Mouse (Mus musculus): Measurements from ENCODE around the gene Lsm10. TPM values are rescaled to one million over a fixed set of nuclear protein-coding genes. Genes with fewer than 3 reads are reported as not detected.

Lsm10 gene
- total RNA-seq (2021): 10 to 100 TPM in 1 of 2 experiments, 1 to 10 TPM in 1; 7.4 to 10.8 TPM
- long read RNA-seq, experiment 1, transcript Lsm10-201 (2 exons, 943 nt): major isoform, 6 of 7 reads
- long read RNA-seq, experiment 1, partial matches to known transcripts: 0 of 7 reads
- long read RNA-seq, experiment 1, other reads (novel, unspliced or antisense): 1 of 7 reads
- long read RNA-seq, experiment 2, transcript Lsm10-201 (2 exons, 943 nt): major isoform, 5 of 10 reads
- long read RNA-seq, experiment 2, partial matches to known transcripts: 0 of 10 reads
- long read RNA-seq, experiment 2, other reads (novel, unspliced or antisense): 2 of 10 reads

DNA sequence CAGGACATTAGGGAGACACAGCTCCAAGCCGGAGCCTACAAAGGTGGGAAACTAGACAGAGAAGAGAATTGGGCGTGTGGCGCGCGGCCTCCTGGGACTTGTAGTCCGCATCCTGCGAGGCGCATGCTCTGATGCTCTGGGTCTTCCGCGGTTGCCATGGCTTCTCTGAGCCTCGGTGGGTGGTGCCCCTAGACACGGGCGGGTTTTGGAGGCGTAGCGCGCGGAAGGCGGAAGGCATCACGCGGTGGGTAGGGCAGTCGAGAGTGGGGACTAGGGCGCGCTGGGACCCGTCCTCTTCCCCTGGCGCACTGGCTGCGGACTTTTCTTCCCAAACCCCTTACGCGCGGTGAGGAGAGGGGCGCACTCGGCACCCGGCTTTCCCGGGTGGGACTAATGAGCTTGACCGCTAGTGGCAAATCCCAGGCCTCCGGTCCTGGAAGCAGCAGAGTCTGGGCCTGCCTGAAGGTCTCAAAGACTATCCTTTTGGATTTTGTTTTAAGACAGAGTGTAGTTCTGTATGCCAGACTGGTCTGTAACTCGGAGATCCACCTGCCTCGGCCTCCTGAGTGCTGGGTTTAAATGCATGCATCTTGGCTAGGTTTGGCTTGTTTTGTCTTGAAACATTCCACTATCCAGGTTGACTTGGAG is at the start of gene Lsm10:
Gene Lsm10, plus strand, starts transcription at position 160 of the 648 bp plus-strand sequence.
- peak; percentile 94 for DNase-seq (ENCODE audit: low spot score)

GRCm38 (mm10) chr4:126046851-126047585 is 49.4 kb upstream of the Lsm10 start, which contains the start of gene Mrps15:
Gene Mrps15 (plus strand): TSS chr4:126046925.
- DNase-seq (ENCODE audit: low spot score): peak; percentile 86

DNA sequence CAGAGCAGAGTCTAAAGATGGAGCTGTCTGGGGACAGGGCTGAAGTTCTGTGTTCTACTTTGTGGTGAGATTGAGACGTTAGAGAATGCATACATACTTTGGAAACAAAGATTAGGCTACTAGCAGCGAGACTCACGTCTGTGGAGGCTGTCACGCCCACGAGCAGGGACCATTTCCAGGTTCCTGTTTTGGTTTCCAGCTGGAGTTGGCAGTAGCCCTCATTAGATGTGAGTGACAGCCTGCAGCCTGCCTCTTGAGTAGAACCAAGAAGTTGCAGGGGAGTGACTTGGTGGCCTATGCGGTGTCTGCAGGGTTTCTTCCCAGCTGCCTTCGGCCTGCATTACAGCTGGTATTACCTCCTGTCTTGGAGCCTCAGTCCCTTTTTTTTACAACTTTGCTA is 44.8 kb upstream of the Lsm10 start:
- DNase-seq (ENCODE audit: low spot score): no peak

DNA sequence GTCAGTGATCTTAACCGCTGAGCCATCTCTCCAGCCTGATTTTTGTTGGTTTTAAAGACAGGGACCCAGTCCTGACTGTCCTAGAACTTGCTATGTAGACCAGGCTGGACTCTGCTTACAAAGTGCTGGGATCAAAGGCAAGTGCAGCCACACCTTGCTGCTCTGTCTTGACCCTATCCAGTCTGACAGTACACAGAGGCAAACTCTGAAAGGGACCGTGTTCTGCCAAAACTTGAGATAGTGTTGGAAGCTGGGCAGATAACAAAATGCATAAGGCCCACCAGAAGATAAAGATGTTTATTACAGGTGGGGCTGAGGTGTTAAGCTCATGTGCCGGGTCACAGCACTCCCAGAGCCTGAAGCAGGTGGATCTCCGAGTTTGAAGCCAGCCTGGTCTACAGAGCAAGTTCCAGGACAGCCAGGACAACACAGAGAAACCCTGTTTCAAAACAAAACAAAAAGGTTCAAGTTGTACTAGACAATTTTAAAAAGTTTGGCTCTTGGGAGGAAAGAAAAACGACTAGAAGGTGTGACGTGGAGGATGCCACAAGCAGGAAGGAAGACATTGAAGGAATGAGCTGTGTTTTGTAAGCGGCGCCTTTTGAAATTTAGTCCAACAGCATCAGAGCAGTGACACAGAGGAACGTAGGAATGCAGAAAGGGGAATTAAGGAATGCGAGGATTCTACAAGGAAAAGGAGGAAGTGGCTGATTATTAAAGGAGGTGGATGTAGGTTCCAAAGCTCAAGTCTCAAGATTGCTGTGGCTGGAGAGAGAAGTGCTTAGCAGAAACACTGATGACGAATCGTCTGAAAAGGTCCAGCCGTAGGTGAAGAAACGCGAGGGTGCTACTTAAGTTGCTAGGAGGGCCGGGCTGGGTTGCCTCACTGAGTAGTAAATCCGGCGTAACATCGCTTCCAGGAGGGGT is 39.0 kb upstream of the Lsm10 start:
- no peak for DNase-seq (ENCODE audit: low spot score)

DNA sequence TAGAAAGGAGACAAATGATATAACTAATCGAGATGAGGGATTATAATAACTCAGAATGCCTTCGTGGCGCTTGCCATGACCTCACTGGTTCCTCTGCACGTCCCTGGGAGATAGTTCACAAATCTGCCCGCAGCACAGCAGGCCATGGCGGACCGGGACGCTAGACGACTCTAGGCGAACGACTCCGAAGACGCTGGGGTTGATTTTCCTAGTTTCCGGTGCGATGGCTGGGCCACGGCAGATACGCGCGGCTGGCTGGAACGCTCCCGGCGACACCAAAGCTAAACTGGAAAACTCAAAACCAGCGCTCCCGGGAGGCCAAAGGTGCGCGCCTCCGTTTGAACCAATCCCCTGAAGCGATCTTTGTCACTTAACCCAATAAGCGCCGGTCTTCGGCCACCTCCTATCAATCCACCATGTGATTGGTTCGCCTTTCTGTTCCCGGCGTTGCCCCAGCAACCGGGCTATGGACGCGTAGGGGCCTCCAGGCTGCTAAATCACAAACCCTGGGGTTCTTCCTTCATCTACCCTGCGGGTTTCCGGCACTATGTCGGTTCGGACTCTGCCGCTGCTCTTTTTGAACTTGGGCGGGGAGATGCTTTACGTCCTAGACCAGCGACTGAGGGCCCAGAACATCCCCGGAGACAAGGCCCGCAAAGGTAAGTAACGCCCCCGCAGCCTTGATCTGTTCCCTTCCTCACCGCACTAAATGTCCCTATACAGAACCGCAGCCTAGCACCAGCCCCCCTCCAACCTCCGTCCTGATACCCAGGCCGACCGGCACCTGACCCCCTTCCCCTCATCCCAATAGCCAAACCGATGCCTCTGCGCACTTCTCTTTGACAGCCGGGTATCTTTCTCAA is 38.1 kb upstream of the Lsm10 start, which contains the start of gene Oscp1:
Gene Oscp1, plus strand, starts transcription at position 432 of the 863 bp plus-strand sequence.
- DNase-seq (ENCODE audit: low spot score): peak; percentile 89

DNA sequence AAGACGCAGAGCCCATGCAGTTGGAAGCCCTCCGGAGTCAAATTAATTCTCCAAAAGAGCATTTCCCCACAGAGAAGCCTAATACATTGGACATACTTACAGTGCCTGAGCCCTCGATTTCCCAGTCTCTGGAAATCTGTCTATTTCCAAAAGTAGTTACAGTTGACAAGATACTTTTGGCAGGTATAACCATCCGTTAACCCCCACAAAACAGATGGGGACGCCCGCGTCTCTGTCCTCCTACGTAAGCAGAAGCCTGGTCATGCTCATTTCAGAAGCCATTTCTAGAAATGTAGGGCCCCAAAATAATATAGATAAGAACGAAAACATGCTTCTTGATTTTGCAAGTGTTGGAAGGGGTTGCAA is 37.4 kb upstream of the Lsm10 start:
- no peak for DNase-seq (ENCODE audit: low spot score)

GRCm38 (mm10) chr4:126062856-126063255 is 33.6 kb upstream of the Lsm10 start:
- no peak for DNase-seq (ENCODE audit: low spot score)

DNA sequence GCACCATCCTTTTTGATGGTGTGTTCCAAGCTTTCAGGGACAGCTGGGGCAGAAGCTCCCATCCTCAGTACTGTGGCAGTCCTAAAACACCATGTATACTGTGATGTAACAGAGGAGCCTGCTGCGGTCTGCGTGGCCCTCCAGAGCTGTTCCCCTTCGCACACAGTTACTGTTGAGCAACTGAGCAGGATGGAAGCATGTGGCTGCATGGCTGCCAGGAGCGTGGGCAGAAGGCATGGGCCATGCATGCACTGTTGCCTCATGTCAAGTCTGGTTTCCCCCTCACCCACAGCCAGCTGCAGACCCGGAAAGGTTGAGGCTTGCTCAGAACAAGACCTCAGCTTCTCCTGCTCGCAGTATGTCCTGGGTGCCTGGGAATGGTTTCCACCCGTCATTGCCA is 31.2 kb upstream of the Lsm10 start:
- DNase-seq (ENCODE audit: low spot score): no peak

DNA sequence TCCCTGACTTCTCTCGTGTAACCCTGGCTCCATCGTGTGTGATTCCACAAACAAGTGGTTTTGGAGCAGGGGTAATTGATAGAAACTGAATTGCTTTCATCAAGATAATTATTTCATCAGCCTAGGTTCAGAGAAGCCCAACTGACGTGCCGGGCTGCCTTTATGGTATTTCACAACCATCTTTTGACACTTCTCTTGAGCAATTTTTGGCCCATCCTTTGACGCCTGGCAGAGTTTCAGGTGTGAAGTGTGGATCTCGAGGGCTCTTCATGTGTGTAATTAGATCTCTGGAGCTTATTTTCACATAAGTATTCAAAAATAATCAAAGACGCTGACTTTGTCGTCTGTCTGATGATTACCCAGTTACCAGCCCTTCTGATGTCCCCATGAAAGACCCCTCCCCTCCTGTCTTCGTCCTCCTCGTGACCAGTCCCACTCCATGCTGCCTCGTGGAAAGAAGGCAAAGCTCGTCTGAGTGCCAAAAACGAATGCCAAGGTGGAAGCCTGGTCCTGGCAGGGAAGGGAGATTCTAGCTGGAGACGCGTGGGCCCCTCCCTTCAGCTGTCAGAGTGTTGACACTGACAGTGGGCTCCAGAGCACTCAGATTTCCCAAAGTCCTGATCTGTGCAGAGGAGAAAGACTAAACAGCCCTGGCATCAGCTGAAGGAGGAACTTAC is 28.9 kb upstream of the Lsm10 start:
- peak; percentile 54 for DNase-seq (ENCODE audit: low spot score)

GRCm38 (mm10) chr4:126068842-126069241 is 27.6 kb upstream of the Lsm10 start:
- DNase-seq (ENCODE audit: low spot score): no peak

GRCm38 (mm10) chr4:126077833-126078232 is 18.6 kb upstream of the Lsm10 start:
- no peak for DNase-seq (ENCODE audit: low spot score)

DNA sequence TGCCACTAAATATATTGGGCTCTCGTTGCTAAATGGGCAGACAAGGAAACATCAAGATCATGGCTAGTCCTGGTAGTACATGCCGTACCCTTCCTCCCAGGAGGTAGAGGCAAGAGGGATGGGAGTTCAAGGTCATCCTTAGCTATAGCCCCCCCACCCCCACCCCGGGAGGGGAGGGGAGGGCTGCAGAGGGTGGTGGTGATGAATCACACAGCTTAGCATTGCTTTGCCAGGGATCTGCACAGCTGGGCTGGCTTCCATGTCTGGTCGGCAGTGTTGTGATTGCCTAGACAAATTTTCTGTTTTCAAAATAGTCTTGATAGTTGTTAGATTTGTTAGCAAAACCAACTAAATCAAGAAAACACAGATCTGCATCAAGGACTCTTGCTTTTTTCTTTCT is 17.2 kb upstream of the Lsm10 start:
- DNase-seq (ENCODE audit: low spot score): no peak

- no peak for DNase-seq (ENCODE audit: low spot score)
These were observed 14.8 kb upstream of the Lsm10 start for GRCm38 (mm10) chr4:126081601-126082000.

DNA sequence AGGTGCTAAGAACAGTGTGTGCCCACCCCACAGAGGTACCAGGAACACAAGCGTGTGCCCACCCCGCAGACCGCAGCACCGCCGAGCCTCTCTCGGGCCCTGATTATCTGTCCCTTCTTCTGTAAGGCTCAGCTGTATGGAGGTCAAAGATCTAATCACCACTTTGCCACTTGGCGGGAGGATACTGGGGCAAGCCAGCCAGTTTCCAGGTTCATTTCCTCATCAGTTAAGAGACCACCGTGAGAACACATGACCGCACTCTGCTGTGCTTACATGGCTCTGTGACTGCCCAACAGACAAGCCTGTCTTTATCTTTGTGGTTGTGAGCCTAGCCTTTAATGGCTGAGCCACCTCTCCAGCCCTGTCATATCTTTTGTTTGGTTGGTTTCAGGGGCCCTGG is 13.4 kb upstream of the Lsm10 start:
- DNase-seq (ENCODE audit: low spot score): no peak

- DNase-seq (ENCODE audit: low spot score): no peak
These were observed 12.0 kb upstream of the Lsm10 start for GRCm38 (mm10) chr4:126084382-126084781.

GRCm38 (mm10) chr4:126085996-126086576 is 10.3 kb upstream of the Lsm10 start:
- DNase-seq (ENCODE audit: low spot score): peak; percentile 86

- no peak for DNase-seq (ENCODE audit: low spot score)
These were observed 6.1 kb upstream of the Lsm10 start for GRCm38 (mm10) chr4:126090101-126090847.

DNA sequence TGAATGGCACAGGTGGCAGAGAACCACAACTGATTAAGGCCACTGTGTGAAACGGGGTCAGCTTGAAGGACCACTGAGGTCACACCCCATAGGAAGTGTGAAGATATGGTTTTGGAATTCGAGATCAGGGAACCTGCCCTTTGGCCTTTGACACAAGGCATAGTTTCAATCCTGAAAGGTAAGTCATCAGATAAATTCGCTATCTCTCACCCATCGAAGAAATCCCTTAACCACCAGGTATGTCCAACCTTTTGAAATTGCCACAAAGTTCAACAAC is 5.6 kb upstream of the Lsm10 start:
- DNase-seq (ENCODE audit: low spot score): no peak

DNA sequence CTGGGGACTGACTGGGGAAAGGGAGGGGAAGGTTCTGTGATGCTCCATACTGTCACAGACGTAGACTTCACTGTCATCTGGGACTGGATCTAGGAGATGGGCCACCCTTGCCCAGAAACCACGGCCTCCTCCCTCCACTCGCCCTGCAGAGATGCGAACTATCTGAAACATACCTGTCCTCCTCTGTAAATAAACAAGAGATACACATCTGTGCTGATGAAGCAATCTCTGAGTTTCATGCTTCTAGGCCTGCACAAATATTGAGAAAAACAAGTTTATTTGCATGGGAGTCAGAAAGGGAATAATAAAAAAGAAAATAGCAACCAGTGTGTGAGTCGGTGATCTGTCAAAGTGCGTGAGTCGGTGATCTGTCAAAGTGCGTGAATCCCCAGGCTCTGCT is 4.5 kb upstream of the Lsm10 start:
- DNase-seq (ENCODE audit: low spot score): no peak

All from gastrocnemius, adult 18-20 months (tissue).